Mouse (Mus musculus) limb, embryonic 13.5 days (tissue): ENCODE results near the gene Olfm4. TPM values are rescaled to one million over a fixed set of nuclear protein-coding genes. Genes with fewer than 3 reads are reported as not detected.

Source experiments
- ATAC-seq: fragments of 200-750 bp; cut with Nextera tagmentation; 2 replicates; pipeline ENCODE4 v1.8.0; 2017; ENCODE audit warnings: low read depth, moderate number of reproducible peaks, moderate TSS enrichment; ENCODE audit not compliant: low FRiP score
- H3K27ac ChIP-seq: fragments of 300-500 bp; sonication (generic); 2 replicates; pipeline ENCODE4 v1.5.1; 2015; ENCODE audit warnings: inconsistent platforms, mild to moderate bottlenecking, moderate library complexity
- H3K27me3 ChIP-seq: fragments of 300-500 bp; sonication (generic); 2 replicates; pipeline ENCODE4 v1.6.1; 2015; ENCODE audit warnings: mild to moderate bottlenecking, inconsistent platforms
- H3K36me3 ChIP-seq: fragments of 300-500 bp; sonication (generic); 2 replicates; pipeline ENCODE4 v1.6.1; 2015; ENCODE audit warnings: inconsistent platforms, mild to moderate bottlenecking, moderate library complexity
- H3K4me1 ChIP-seq: fragments of 300-500 bp; sonication (generic); 2 replicates; pipeline ENCODE4 v1.6.1; 2015; ENCODE audit warnings: inconsistent platforms
- H3K4me2 ChIP-seq: fragments of 300-500 bp; sonication (generic); replicated peaks from 2 replicates; pipeline ENCODE4 v1.6.1; 2015; ENCODE audit warnings: inconsistent platforms, mild to moderate bottlenecking, moderate library complexity
- H3K4me3 ChIP-seq: fragments of 300-500 bp; sonication (generic); 2 replicates; pipeline ENCODE4 v1.5.1; 2015; ENCODE audit warnings: moderate library complexity, mild to moderate bottlenecking, inconsistent platforms
- H3K9ac ChIP-seq: fragments of 300-500 bp; sonication (generic); 2 replicates; pipeline ENCODE4 v1.6.1; 2015; ENCODE audit warnings: mild to moderate bottlenecking, inconsistent platforms
- H3K9me3 ChIP-seq: fragments of 300-500 bp; sonication (generic); 2 replicates; pipeline ENCODE4 v1.6.1; 2016; ENCODE audit warnings: inconsistent platforms
- WGBS: fragments of 180-500 bp; shearing (Covaris S2); methylation state at CpG from one replicate; pipeline ENCODE4 v1.1.7; 2015; 5-methylcytosine and 5-hydroxymethylcytosine counted together
- polyA plus RNA-seq: library from polyadenylated mRNA; unstranded; fragments of >200 nt; fragmentation: Nextera tagmentation; extraction: Ambion mirVana; gene quantifications from 2 replicates; pipeline ENCODE4 v1.2.1, GENCODE M21; 2015

The Olfm4 gene
- 0.64 and 0.69 TPM in 2 replicates for polyA plus RNA-seq

DNA sequence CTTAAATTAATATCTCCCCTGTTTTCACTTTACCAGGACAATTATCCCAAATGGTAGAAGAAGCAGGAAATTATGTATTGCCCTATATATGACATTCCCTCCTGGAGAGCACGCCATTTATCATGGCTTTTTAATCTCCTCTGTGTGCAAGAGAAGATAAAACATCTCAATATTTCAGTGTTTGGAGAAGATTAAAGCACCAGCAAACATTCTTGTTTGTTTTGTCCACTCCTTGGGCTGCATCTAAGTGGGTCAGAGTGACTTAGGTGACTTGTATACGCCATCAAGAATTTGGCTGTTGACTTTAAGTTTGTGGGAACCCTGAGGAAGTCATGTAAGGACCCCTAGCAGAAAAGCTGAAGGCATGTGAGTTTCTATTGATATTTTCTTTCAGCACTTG lies at the start of gene Olfm4:
Gene Olfm4 (plus strand): TSS at position 301 of the 400 bp plus-strand sequence.
- no peaks in the 10 kb centered on the region for H3K4me1 ChIP-seq
- WGBS: 89% methylated on average over 2 of the region's 2 CpGs
- H3K27me3 ChIP-seq: no peaks in the 10 kb centered on the region
- H3K4me3 ChIP-seq: no peak within 1 kb of the TSS
- no peaks in the 10 kb centered on the region for H3K9me3 ChIP-seq
- no peak within 1 kb of the TSS for H3K27ac ChIP-seq
- H3K9ac ChIP-seq: no peak within 1 kb of the TSS
- ATAC-seq: no peak
- H3K36me3 ChIP-seq: no peaks in the 10 kb centered on the region
- no peak within 1 kb of the TSS for H3K4me2 ChIP-seq

GRCm38 (mm10) chr14:79934426-79934825 lies 49.5 kb upstream of the Olfm4 start:
- H3K4me2 ChIP-seq: no peak overlapping the region
- H3K36me3 ChIP-seq: no peaks in the 10 kb centered on the region
- no peak overlapping the region for H3K4me3 ChIP-seq
- H3K9ac ChIP-seq: no peak overlapping the region
- H3K27ac ChIP-seq: no peak overlapping the region
- H3K4me1 ChIP-seq: no peaks in the 10 kb centered on the region
- WGBS: 64% methylated on average over 4 of the region's 4 CpGs
- ATAC-seq: no peak
- no peaks in the 10 kb centered on the region for H3K27me3 ChIP-seq
- H3K9me3 ChIP-seq: 0 out of 2 replicates have a peak, but pooled peaks cover 1% of the 10 kb centered on the region

GRCm38 (mm10) chr14:79936879-79937468 lies 46.9 kb upstream of the Olfm4 start:
- no peak overlapping the region for H3K4me3 ChIP-seq
- no peak for ATAC-seq
- H3K27me3 ChIP-seq: no peaks in the 10 kb centered on the region
- H3K9me3 ChIP-seq: no peaks in the 10 kb centered on the region
- H3K27ac ChIP-seq: no peak overlapping the region
- H3K9ac ChIP-seq: no peak overlapping the region
- H3K36me3 ChIP-seq: no peaks in the 10 kb centered on the region
- H3K4me2 ChIP-seq: no peak overlapping the region
- no peaks in the 10 kb centered on the region for H3K4me1 ChIP-seq
- whole genome bisulfite sequencing: 87% methylated on average over 4 of the region's 4 CpGs

DNA sequence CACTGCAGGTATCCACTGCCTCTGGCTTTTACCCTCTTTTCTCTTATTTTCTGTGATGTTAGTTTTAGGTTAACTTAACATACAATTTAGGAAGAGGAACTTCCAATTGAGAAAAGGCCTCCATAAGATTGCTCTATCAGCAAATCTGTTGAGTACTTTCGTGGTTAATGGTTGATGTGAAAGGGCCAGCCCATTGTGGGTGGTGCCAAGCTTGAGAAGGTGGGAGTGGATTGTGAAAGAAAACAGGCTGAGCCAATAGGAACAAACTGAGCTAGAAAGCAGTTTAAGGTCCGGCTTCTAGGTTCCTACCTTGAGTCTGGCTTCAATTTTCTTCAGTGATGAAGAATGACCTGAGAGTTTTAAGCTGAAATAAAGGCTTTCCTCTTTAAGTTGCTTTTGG lies 38.0 kb upstream of the Olfm4 start:
- H3K4me3 ChIP-seq: no peak overlapping the region
- H3K9me3 ChIP-seq: no peaks in the 10 kb centered on the region
- H3K27ac ChIP-seq: no peak overlapping the region
- no peak overlapping the region for H3K4me2 ChIP-seq
- H3K36me3 ChIP-seq: no peaks in the 10 kb centered on the region
- no peaks in the 10 kb centered on the region for H3K27me3 ChIP-seq
- 59% methylated on average over 2 of the region's 2 CpGs for WGBS
- ATAC-seq: no peak
- H3K9ac ChIP-seq: no peak overlapping the region
- 0 out of 2 replicates have a peak, but pooled peaks cover 3% of the 10 kb centered on the region for H3K4me1 ChIP-seq

DNA sequence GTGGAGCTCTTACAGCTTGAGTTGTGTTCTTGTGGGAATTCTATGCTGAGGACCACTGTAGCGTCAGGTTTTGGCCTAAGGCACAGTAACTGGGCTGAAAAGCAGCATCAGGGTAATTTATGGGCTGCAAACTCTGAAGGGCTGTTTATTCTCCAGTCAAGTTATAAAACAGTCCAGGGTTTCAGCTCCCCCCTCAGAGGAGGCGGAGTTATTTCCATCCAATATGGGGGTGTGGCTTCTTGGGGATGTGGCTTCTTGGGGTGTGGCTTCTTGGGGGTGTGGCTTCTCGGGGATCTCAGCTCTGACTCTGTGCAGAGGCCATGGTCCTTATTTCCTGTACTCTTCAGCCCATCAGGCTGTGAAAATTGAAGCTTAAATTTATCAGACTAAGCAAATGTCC lies 28.2 kb upstream of the Olfm4 start:
- Histone ChIP-seq H3K27me3 (no peaks in the 10 kb centered on the region), H3K4me1 (peaks cover 14% of the 10 kb centered on the region), H3K4me3 (no peak overlapping the region), H3K4me2 (no peak overlapping the region), H3K27ac (no peak overlapping the region), H3K36me3 (no peaks in the 10 kb centered on the region), H3K9ac (no peak overlapping the region), H3K9me3 (no peaks in the 10 kb centered on the region)
- WGBS: 50% methylated on average over 3 of the region's 3 CpGs
- no peak for ATAC-seq

- ATAC-seq: peak; percentile 71; the same call in 1 of the 2 replicates
- Histone ChIP-seq H3K9me3 (no peaks in the 10 kb centered on the region), H3K4me3 (no peak overlapping the region), H3K9ac (no peak overlapping the region), H3K36me3 (no peaks in the 10 kb centered on the region), H3K27me3 (no peaks in the 10 kb centered on the region), H3K4me1 (peaks cover 11% of the 10 kb centered on the region), H3K4me2 (peak overlapping the region; percentile 31), H3K27ac (no peak overlapping the region)
- WGBS: 28% methylated on average over 15 of the region's 15 CpGs
Measured at GRCm38 (mm10) chr14:79957789-79958487, 25.9 kb upstream of the Olfm4 start.

DNA sequence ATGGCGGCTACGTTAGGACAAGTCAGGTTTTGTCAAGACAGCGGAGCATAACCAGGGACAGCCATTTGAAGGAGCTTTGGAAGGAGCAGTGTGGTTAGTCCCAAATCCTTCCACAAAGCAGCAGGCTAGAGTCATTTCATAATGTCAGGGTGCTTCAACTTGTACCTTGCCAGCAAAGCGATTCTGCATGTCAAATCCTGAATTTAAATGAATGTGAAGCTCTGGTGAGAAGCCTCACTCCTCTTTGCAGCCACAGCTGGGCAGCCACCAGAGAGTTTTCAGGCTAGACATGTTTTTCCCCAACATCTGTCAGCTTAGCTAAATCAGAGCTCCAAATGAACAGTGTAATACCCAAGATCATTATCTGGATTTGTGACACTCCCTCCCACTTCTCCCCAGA lies 22.7 kb upstream of the Olfm4 start:
- H3K4me2 ChIP-seq: no peak overlapping the region
- no peak overlapping the region for H3K4me3 ChIP-seq
- H3K9me3 ChIP-seq: no peaks in the 10 kb centered on the region
- H3K36me3 ChIP-seq: no peaks in the 10 kb centered on the region
- no peak for ATAC-seq
- no peak overlapping the region for H3K9ac ChIP-seq
- H3K27ac ChIP-seq: no peak overlapping the region
- H3K4me1 ChIP-seq: peaks cover 11% of the 10 kb centered on the region
- 74% methylated on average over 4 of the region's 4 CpGs for WGBS
- 0 out of 2 replicates have a peak, but pooled peaks cover 3% of the 10 kb centered on the region for H3K27me3 ChIP-seq

- H3K9me3 ChIP-seq: no peaks in the 10 kb centered on the region
- no peak for ATAC-seq
- no peak overlapping the region for H3K27ac ChIP-seq
- 0 out of 2 replicates have a peak, but pooled peaks cover 3% of the 10 kb centered on the region for H3K27me3 ChIP-seq
- H3K4me2 ChIP-seq: no peak overlapping the region
- peaks cover 11% of the 10 kb centered on the region for H3K4me1 ChIP-seq
- H3K9ac ChIP-seq: no peak overlapping the region
- H3K4me3 ChIP-seq: no peak overlapping the region
- no peaks in the 10 kb centered on the region for H3K36me3 ChIP-seq
- WGBS: 68% methylated on average over 2 of the region's 2 CpGs
Measured at GRCm38 (mm10) chr14:79961602-79962001, 22.3 kb upstream of the Olfm4 start.

DNA sequence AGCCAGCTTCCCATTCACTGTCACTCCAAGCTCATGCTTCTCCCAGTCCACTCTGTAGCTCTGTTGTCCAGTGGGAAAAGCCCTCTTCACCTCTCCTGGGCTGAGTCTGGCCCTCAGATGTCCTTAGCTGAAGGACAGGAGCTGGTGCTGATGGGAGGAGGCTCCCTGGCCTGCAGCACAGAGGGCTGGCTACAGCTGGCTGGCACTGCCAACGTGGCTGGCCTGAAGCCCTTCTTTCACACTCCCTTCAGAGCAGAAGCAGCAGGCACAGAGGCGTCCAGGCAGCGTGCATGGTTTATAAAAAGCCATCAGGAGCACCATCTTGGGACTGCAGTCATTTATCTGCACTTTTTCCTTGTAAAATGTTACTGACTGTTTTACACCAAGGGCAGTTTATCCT lies 13.7 kb upstream of the Olfm4 start:
- Histone ChIP-seq H3K27me3 (no peaks in the 10 kb centered on the region; the same call in 1 of the 2 replicates), H3K4me1 (peaks cover 16% of the 10 kb centered on the region), H3K27ac (no peak overlapping the region; the same call in 1 of the 2 replicates), H3K4me3 (no peak overlapping the region), H3K4me2 (no peak overlapping the region), H3K9me3 (peaks cover 6% of the 10 kb centered on the region; the same call in 1 of the 2 replicates), H3K36me3 (no peaks in the 10 kb centered on the region), H3K9ac (no peak overlapping the region)
- no peak for ATAC-seq
- WGBS: 36% methylated on average over 3 of the region's 3 CpGs

- peak overlapping the region; percentile 12; the same call in 1 of the 2 replicates for H3K4me2 ChIP-seq
- H3K4me3 ChIP-seq: no peak overlapping the region
- peak; percentile 78 for ATAC-seq
- no peaks in the 10 kb centered on the region; the same call in 1 of the 2 replicates for H3K27me3 ChIP-seq
- H3K9ac ChIP-seq: no peak overlapping the region
- no peaks in the 10 kb centered on the region for H3K36me3 ChIP-seq
- peaks cover 6% of the 10 kb centered on the region; the same call in 1 of the 2 replicates for H3K9me3 ChIP-seq
- peaks cover 16% of the 10 kb centered on the region for H3K4me1 ChIP-seq
- 22% methylated on average over 14 of the region's 14 CpGs for WGBS
- H3K27ac ChIP-seq: no peak overlapping the region
Measured at GRCm38 (mm10) chr14:79970928-79971738, 12.7 kb upstream of the Olfm4 start.

DNA sequence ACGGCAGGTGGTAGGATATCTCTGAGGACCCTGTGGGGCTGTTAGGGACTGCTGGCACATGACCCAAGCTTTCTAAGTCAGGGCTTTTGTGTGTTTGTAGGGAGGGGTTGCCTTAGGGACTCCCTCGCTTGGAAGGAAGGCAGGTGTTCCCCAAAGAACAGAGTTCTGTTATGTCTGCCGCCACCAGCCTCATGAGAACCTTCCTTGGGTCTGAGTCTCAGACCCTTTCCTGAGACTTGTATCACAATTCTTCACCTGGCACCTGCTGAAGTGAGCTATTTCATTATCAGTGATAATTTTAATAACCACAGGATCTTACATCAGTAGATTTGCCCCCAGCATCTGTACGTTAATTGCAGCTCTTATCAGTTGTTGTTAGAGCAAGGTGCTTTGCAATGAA lies 2.4 kb upstream of the Olfm4 start:
- Histone ChIP-seq H3K36me3 (no peaks in the 10 kb centered on the region), H3K9me3 (no peaks in the 10 kb centered on the region), H3K4me3 (no peak overlapping the region), H3K4me2 (no peak overlapping the region), H3K4me1 (no peaks in the 10 kb centered on the region), H3K27ac (no peak overlapping the region), H3K9ac (no peak overlapping the region), H3K27me3 (no peaks in the 10 kb centered on the region)
- ATAC-seq: no peak
- WGBS: 84% methylated on average over 4 of the region's 4 CpGs

- Histone ChIP-seq H3K9ac (no peak overlapping the region), H3K4me3 (no peak overlapping the region), H3K36me3 (no peaks in the 10 kb centered on the region), H3K27ac (no peak overlapping the region), H3K4me2 (no peak overlapping the region), H3K4me1 (no peaks in the 10 kb centered on the region), H3K9me3 (no peaks in the 10 kb centered on the region), H3K27me3 (no peaks in the 10 kb centered on the region)
- ATAC-seq: no peak
- 79% methylated on average over 7 of the region's 7 CpGs for WGBS
Measured at GRCm38 (mm10) chr14:79985137-79985670, 1.3 kb downstream of the Olfm4 start.
